Mouse (Mus musculus) liver, embryonic 14.5 days (tissue): ENCODE measurements around the gene Limk2. TPM values are rescaled to one million over a fixed set of nuclear protein-coding genes. Genes with fewer than 3 reads are reported as not detected.

Source experiments
- ATAC-seq: fragments of 200-750 bp; cut with Nextera tagmentation; 2 replicates; pipeline ENCODE4 v1.8.0; 2017; ENCODE audit warnings: moderate number of reproducible peaks, mild to moderate bottlenecking, moderate library complexity; ENCODE audit not compliant: insufficient read depth
- DNase-seq, 3 experiments: peaks; one replicate each; pipeline ENCODE4 v3.0.0-alpha.2; 2012 to 2013; ENCODE audit warnings: low read depth in 3 of 3, low spot score in 3 of 3
- H3K27ac ChIP-seq: fragments of 300-500 bp; sonication (generic); 2 replicates; pipeline ENCODE4 v1.5.1; 2014; ENCODE audit warnings: moderate library complexity, mild to moderate bottlenecking, control low read depth, inconsistent platforms
- H3K27me3 ChIP-seq: fragments of 300-500 bp; sonication (generic); 2 replicates; pipeline ENCODE4 v1.6.1; 2014; ENCODE audit warnings: mild to moderate bottlenecking, low read length, moderate library complexity; ENCODE audit not compliant: control insufficient read depth, insufficient read depth
- H3K36me3 ChIP-seq: fragments of 300-500 bp; sonication (generic); replicated peaks from 2 replicates; pipeline ENCODE4 v1.6.1; 2014; ENCODE audit warnings: low read depth; ENCODE audit not compliant: control insufficient read depth, insufficient read depth
- H3K4me1 ChIP-seq, 2 experiments: fragments of 200-500 bp in 1 of 2; fragments of 300-500 bp in 1 of 2; sonication (generic) in 1 of 2; replicated peaks; 2 replicates each; pipeline ENCODE4 v1.6.1; 2012 to 2014; ENCODE audit warnings: antibody characterized with exemption in 1 of 2, inconsistent platforms in 1 of 2, low read length in 1 of 2; ENCODE audit not compliant: control insufficient read depth in 2 of 2, insufficient read depth in 2 of 2
- H3K4me2 ChIP-seq: fragments of 300-500 bp; sonication (generic); 2 replicates; pipeline ENCODE4 v1.6.1; 2014; ENCODE audit warnings: low read depth, mild to moderate bottlenecking, control low read depth, moderate library complexity
- H3K4me3 ChIP-seq, 2 experiments: fragments of 200-500 bp in 1 of 2; fragments of 300-500 bp in 1 of 2; sonication (generic) in 1 of 2; 2 replicates each; pipeline ENCODE4 v1.5.1; 2012 to 2014; ENCODE audit warnings: low read depth in 2 of 2, low read length in 2 of 2, mild to moderate bottlenecking in 2 of 2, control low read depth in 1 of 2, inconsistent platforms in 1 of 2, moderate library complexity in 1 of 2; ENCODE audit not compliant: insufficient read depth in 1 of 2
- H3K9ac ChIP-seq: fragments of 300-500 bp; sonication (generic); replicated peaks from 2 replicates; pipeline ENCODE4 v1.6.1; 2014; ENCODE audit warnings: mild to moderate bottlenecking, control low read depth, moderate library complexity
- H3K9me3 ChIP-seq: fragments of 300-500 bp; sonication (generic); 2 replicates; pipeline ENCODE4 v1.6.1; 2016; ENCODE audit warnings: low read length, mixed read lengths; ENCODE audit not compliant: control insufficient read depth
- CTCF ChIP-seq: IDR thresholded peaks from 2 replicates; pipeline ENCODE4 v1.5.1; 2016; ENCODE audit warnings: antibody characterized with exemption, low read depth, control low read depth
- EP300 ChIP-seq: IDR thresholded peaks from 2 replicates; pipeline ENCODE4 v1.6.1; 2016; ENCODE audit warnings: antibody characterized with exemption, low read depth
- WGBS: fragments of 180-500 bp; shearing (Covaris S2); extraction: QIAGEN DNeasy Blood & Tissue Kit; methylation state at CpG from one replicate; pipeline ENCODE4 v1.1.7; 2014; ENCODE audit not compliant: insufficient replicate concordance; 5-methylcytosine and 5-hydroxymethylcytosine counted together
- polyA plus RNA-seq, 2 experiments: library from polyadenylated mRNA; depleted of rRNA in 1 of 2; stranded (reverse) in 1 of 2; unstranded in 1 of 2; fragments of >200 nt; fragmentation: Nextera tagmentation in 1 of 2; extraction: Ambion mirVana in 1 of 2; gene quantifications; 2 replicates each; pipeline versions ENCODE4 v1.2.1 to v1.2.3; 2012 to 2014

Limk2 gene
- polyA plus RNA-seq (2012; rRNA removed) (7.1 and 7.4 TPM in 2 replicates), polyA plus RNA-seq (2014; fragmentation: Nextera tagmentation; extraction: Ambion mirVana) (7.0 and 9.5 TPM in 2 replicates)

DNA sequence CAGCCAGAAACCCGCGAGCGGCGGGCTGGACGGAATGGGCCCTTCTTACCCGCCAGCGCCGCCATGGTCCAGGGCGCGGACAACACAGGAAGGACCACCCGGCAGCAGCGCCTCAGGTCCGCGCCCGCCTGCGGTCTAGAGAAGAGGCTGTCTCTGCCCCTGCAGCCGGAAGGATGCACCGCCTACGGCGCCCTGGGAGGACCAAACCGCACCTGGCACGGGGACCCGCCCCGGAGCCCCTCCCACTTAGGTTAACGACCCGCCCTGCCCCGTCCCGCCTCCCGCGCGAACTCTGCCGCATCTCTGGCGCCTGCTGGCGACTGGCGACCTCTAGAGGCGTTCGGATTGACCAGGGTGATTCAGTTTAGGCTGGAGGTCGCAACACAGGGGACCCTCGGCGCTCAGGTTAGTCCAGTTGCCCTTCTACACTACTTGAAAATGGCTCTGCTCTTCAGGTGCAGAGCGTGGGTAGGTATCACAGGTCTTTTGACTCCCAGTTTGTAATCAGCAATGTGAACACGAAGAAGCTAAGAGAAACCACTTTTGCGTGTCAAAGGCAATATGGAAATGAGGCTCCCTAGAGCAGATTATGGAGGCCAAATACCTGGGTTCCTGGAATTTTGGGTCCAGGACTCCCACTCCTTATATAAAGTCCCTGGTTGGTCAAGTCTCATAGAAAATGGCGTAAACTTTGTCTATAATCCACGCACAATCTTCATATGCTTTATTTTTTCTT is at the start of gene Limk2:
TSS of gene Limk2 (minus strand) at position 193 of the 736 bp plus-strand sequence.
- no peaks in the 10 kb centered on the region for H3K27me3 ChIP-seq
- WGBS, result 3% methylated on average over 45 of the region's 45 CpGs
- TF ChIP-seq CTCF (peak; percentile 98), EP300 (no peak; the same call in 1 of the 2 replicates)
- DNase-seq (peak; percentile 84 to 88 (median 84)), ATAC-seq (peak; percentile 99)
- peak within 1 kb of the TSS; percentile 86 for H3K4me2 ChIP-seq
- H3K9me3 ChIP-seq, result no peaks in the 10 kb centered on the region
- no peak within 1 kb of the TSS for H3K27ac ChIP-seq
- peak within 1 kb of the TSS; percentile 75 to 81 for H3K4me3 ChIP-seq
- peak within 1 kb of the TSS; percentile 69 for H3K9ac ChIP-seq
- H3K36me3 ChIP-seq, result no peaks in the 10 kb centered on the region
- H3K4me1 ChIP-seq, result peaks cover 3 to 22% of the 10 kb centered on the region in 2 experiments

DNA sequence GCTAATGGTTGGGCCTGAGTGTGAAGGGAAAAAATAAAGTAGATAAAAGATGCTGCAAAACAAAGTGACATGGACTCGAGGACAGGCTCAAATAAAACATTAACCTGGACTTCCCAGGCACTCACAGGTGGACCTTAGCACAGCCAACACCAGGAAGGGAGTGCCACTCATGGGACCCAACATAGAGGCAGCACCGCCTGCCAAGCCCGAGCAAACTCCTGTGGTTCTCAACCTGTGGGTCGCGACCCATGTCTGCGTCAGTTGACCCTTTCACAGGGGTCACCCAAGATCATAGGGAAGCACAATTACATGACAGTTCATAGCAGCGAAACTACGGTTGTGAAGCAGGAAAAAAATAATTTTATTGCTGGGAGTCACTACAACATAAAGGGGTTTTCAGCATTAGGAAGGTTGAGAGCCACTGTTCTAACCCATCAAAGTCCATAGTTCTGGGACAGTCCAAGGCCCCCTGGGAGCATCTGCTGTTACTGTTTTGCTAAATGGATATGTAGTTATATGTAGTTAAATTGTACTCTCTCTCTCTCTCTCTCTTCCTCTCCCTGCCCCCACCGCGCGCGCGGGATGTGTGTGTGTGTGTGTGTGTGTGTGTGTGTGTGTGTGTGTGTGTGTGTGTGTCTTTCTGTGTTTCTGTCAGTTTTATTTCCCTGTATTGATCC is 49.6 kb upstream of the Limk2 start:
- no peak overlapping the region for H3K27ac ChIP-seq
- no peak overlapping the region for H3K4me3 ChIP-seq
- no peak for TF ChIP-seq EP300
- no peak for TF ChIP-seq CTCF
- no peaks in the 10 kb centered on the region for H3K27me3 ChIP-seq
- no peaks in the 10 kb centered on the region for H3K36me3 ChIP-seq
- H3K4me2 ChIP-seq, result no peak overlapping the region; the same call in 1 of the 2 replicates
- H3K9ac ChIP-seq, result no peak overlapping the region
- H3K4me1 ChIP-seq, result peaks cover 0 to 6% of the 10 kb centered on the region in 2 experiments; a peak in 2 of 4 replicates
- H3K9me3 ChIP-seq, result no peaks in the 10 kb centered on the region
- WGBS, result 68% methylated on average over 13 of the region's 13 CpGs
- DNase-seq (no peak), ATAC-seq (peak; percentile 63)

DNA sequence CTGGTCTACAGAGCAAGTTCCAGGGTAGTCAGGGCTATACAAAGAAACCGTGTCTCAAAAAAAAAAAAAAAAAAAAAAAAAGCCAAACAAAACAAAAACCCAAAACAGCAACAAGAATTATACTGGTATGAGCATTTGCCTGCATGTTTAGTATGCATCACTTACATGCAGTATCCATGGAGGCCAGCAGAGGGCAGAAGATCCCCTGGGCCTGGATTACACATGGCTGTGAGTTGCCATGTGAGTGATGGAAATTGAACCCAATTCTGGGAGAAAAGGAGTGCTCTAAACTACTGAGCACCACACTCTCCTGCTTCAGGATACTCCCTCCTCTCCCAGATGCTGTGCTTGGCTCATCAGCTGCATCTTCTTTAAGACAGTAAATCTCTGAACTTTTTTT is 47.4 kb upstream of the Limk2 start:
- Histone ChIP-seq H3K4me1 (peaks cover 0 to 14% of the 10 kb centered on the region in 2 experiments; a peak in 3 of 4 replicates), H3K9me3 (no peaks in the 10 kb centered on the region), H3K27ac (no peak overlapping the region), H3K4me3 (no peak overlapping the region), H3K36me3 (no peaks in the 10 kb centered on the region), H3K4me2 (no peak overlapping the region), H3K27me3 (no peaks in the 10 kb centered on the region), H3K9ac (no peak overlapping the region)
- ATAC-seq (no peak), DNase-seq (peak in 1 of 3 experiments; percentile 34)
- TF ChIP-seq EP300 (no peak), CTCF (peak; percentile 91)
- WGBS, result 9% methylated on average over 1 of the region's 1 CpGs

- 68% methylated on average over 3 of the region's 3 CpGs for WGBS
- ATAC-seq (no peak), DNase-seq (no peak)
- TF ChIP-seq CTCF, result no peak
- TF ChIP-seq EP300, result no peak
- no peaks in the 10 kb centered on the region for H3K36me3 ChIP-seq
- H3K4me2 ChIP-seq, result no peak overlapping the region
- no peak overlapping the region for H3K4me3 ChIP-seq
- no peak overlapping the region for H3K27ac ChIP-seq
- no peaks in the 10 kb centered on the region for H3K27me3 ChIP-seq
- no peaks in the 10 kb centered on the region for H3K9me3 ChIP-seq
- peaks cover 4 to 18% of the 10 kb centered on the region in 2 experiments for H3K4me1 ChIP-seq
- no peak overlapping the region for H3K9ac ChIP-seq
Measured at GRCm38 (mm10) chr11:3454506-3454905, 45.5 kb upstream of the Limk2 start.

DNA sequence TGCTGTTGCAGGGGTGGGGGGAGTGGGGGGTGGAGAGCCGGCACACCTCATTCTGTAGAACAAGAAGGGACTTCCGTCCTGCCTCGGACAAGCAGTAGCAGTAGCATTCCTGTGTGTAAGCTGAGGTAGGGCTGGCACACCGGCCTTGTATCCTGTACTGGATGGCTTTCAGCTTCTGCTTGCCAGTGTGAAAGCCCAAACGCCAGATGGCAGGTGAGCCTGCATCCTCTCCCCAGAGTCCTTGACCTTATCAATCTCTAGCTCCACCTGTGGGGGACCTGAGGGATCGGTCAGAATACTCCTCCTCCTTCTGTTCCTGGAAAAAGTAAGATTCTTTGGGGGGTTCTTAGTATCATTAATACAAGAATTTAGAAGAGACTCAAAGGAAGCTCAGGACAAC is 44.5 kb upstream of the Limk2 start:
- DNase-seq, result no peak
- Histone ChIP-seq H3K4me2 (peak overlapping the region; percentile 98), H3K4me1 (peaks cover 4 to 18% of the 10 kb centered on the region in 2 experiments), H3K9me3 (no peaks in the 10 kb centered on the region), H3K36me3 (no peaks in the 10 kb centered on the region), H3K9ac (no peak overlapping the region; the same call in 1 of the 2 replicates), H3K4me3 (peak overlapping the region in 1 of 2 experiments; percentile 29; a peak in 2 of 4 replicates), H3K27ac (no peak overlapping the region), H3K27me3 (no peaks in the 10 kb centered on the region)
- 56% methylated on average over 6 of the region's 6 CpGs for WGBS
- TF ChIP-seq EP300 (no peak), CTCF (peak; percentile 31)
- no peak for ATAC-seq
